Mouse (Mus musculus) A20 (cell line): ENCODE data around the gene Tgm5.
A peak's percentile ranks its signal among the peaks of the same experiment; 100 is the strongest.
"Not testable (repeated sequence)": the region's sequence is repeated elsewhere in the genome, so short reads cannot be mapped to it uniquely, and the experiment has no call there.

Experiments used
- DNase-seq: peaks from one replicate; pipeline ENCODE4 v3.0.0-alpha.2; 2011; ENCODE audit warnings: low read depth, low spot score

Tgm5 gene

DNA sequence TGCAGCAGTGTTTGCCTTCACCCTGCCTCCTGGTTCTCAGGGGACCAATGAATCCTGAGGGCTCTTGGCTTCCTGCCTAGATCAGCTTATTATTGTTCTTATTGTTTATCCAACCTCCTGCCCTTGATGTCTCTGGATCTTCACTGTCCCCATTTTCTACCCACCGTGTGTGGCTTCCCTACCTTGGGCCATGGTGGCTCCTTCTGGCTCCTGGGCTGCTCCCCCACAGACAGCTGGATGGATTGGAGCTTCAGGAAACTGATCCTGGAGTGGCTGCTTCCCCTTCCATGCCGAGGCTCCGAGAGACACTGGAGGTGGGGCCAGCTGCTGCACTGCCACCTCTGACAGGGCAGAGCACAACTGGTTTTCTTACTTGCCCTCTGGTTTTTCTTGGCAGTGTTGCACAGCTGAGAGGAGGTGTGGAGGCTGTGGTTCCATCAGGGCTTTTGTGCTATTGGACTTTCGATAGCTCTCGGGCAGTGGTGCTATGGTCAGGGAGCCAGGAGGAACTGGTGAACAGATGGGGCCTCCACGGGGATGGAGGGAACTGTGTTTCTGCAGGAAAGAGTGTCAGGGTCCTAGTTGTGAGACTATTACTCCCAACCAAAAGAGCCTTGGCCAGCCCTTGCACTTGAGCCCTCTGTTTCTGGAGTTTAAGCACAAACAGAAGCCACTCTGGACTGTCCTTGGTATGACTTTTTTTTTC, at the start of gene Tgm5:
TSS of gene Tgm5 (minus strand) at position 362 of the 706 bp plus-strand sequence.
- DNase-seq, result no peak

DNA sequence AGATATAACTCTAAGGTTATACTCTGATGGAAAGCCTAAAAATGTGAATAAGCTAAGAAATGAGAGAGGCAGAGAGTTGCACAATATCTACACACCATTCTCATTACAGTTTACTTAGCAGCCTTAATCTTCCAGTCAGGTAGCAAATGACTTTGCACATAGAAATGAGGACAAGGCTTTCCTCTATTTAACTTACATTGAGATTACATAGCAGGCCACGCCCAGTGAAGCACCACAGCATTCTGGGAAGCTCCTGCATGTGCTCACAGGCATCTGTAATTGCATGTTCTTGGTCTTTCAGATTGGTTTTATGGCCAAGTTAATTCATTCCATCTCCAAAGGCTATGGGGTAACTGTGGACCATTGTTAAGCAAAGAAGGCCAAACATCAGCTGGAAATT, 47.2 kb upstream of the Tgm5 start:
- DNase-seq, result no peak

DNA sequence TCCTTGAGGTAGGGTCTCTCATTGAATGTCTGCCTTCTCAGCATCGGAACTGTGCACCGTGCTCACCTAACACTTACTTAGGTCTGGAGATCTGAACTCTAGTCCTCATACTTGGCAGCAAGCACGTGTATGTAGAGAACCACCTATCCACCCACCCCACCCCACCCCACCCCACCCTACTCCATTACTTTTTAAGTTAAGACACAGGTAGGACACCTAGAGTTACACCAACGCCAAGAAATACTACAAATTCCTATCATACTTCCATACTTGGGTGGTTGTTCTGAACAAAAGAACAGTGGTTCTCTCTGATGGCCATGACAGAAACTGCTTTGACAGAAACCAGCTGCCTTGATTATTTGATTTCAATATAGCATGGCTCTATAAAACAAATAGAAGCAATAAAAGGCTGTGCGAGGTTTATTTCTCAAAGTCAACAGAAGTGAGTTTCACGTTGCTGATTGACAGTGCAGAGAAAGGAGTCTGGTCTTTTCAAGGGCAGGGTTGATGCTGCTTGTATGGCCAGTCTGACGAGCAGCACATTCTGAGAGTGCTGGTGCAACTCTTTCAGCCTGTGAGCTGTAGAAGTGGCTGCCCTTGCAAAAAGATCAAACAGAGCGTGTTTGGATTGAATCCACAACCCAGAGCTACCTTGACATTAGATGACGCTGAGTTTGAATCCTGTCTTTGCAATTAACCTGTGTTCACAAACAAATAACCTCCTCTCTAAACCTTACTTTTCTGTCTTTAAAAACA, 43.4 kb upstream of the Tgm5 start:
- no peak for DNase-seq

DNA sequence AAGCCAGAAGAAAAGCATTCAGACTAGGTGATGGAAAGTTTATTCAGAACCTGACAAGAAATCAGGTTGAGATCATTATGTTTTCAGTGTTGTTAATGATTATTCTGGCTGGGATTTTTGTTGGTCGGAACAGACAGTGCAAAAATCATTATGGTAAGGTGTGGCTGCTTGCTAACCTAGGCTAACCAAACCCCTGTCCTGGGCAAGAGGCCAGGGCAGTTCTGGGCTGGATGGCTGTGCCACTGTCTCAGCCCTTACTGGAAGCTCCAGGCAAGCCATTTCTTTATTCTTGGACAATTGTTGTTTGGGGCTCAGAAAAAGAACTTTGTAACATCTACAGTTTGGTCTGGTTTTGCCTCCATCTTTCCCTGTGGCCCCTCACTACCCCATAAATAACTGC, 41.9 kb upstream of the Tgm5 start:
- DNase-seq, result no peak

DNA sequence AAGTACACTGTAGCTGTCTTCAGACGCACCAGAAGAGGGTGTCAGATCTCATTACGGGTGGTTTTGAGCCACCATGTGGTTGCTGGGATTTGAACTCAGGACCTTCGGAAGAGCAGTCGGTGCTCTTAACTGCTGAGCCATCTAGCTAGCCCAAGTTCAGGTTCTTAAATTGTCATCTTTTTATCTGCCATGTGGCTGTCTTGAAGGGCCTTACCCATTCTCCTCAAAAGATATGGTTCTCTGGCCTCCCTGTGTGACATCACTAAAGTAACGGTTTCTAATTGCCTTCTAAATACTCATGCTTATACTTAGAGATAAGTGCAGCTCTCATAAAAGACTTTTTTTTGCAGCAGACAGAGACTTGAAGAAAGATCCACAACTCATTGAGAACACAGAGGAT, 40.7 kb upstream of the Tgm5 start:
- DNase-seq, result not testable (repeated sequence)

DNA sequence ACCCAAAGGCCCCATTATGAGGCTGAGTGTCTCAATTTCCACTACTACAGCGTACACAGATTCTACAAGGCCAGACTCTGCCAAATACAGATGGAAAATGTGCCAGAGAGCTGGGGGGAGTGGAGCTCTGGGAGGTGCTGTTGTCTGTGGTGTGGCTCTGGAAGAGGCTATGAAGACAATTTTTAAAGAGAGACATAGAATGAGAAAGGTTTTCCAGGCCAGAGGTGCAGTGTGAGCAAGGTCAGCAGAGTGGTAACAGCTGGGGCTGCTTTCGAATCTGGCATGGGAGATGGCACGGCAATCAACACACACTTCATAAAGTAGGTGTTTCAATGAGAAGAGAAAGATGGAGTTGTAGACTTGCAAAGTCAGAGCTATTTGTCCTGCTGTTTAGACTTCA, 33.6 kb upstream of the Tgm5 start:
- DNase-seq, result no peak

DNA sequence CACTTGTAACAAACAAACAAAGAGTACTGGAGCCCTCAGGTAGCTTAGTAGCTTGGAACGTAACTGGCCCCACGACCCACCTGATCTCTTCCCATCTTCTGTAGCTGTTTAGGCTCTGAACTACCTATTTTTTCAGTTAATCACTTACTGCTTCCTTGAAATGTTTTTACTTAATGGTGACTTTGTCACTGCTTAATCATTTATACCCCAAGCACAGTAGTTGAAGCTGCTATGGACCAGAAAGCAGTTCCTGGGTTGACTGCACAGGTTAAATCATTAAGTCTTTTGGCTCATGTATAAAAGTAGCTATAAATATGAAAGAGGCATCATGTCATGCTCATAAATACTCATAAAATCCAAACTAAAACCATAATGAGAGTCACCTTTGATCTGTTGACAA, 29.8 kb upstream of the Tgm5 start:
- DNase-seq, result no peak

DNA sequence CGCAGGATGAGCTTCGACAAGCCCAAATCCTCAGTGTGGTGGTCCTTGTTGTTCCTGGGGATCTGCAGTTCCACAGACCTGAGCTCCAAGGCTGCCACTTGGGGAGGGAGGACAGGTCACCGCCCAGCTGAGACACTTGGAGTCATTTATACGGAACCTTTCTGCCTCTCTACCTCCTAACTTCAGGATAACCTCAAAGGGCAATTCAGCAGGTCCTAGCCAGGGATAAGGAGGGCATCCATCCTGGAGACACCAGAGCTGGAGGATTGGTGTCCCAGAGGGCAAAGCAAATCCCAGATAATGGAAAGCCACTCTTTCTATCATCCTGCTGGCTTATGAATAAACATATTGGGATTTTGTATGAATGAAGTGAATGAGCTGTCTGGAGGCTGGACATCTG, 24.1 kb upstream of the Tgm5 start, which contains the start of gene Tgm7:
TSS of gene Tgm7 (minus strand) at position 101 of the 400 bp plus-strand sequence.
- no peak for DNase-seq

DNA sequence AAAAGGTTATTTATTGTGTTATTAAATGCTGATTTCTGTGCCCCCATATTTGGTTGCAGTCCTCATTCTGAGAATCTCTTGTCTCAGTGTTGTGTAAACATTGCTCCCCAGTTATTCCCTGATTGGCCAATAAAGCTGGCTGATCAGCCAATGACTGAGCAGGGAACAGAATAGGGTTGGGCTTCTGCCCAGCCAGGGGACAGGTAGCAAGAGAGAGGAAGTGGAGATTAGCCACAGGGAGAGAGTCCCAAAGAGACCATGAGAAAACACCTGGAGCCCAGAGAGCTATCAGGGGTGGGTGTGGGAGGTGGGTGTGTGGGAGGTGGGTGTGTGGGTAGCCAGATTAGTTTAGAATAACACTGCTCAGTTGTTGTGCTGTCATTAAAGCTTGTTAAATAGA, 20.3 kb upstream of the Tgm5 start:
- peak; percentile 4 for DNase-seq

DNA sequence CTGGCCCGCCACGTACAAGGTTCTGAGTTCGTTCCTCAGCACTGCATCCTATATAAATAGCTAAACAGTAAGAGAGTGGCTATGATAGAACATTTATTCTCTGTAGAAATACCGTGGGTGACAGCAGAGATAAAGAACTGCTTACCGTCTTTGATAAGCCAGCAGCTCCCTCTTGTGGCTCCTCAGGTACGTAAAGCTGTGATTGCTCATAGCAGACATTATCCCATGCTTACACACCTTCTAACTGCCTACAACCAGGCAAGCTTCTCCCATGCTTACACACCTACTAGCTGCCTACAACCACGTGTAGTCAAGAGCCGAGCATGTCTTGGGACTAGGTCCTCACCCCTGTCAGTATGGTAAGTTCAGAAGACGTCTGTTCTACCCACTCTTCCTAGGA, 16.4 kb upstream of the Tgm5 start:
- DNase-seq, result peak; percentile 79

DNA sequence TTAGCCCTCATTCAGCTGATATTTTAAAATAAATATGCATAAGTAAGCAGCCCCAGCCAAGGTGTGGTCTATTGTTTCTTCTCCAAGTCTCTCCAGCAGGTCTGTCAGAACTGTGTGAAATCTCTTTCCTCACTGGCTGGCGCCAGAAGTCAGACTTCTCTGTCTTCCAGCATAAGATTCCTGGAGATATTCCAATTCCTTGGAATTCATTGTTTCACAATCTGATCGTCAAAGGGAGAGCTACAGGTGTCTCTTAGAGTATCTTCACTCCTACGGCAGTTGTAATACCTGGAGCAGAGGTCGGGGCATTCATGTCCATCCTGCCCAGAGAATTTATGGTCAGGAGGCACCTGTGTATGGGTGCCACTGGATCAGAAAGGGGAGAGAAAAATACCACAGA, 4.1 kb upstream of the Tgm5 start:
- no peak for DNase-seq

DNA sequence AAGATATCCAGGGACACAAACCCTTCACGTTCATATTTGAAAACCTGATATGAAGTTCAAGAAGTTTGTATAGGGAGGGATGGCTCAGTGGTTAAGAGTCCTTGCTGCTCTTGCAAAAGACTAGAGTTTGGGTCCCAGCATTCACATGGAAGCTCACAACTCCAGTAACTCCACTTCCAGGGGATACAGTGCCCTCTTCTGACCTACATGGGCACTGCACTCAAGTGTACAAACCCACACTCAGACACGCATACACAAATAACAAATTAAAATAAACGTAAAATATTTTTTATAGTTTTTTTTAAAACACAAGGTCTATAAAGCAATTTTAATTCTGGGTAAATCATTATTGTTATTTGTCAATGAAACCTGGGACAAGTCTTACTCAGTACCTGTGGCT, 2.9 kb upstream of the Tgm5 start:
- no peak for DNase-seq

DNA sequence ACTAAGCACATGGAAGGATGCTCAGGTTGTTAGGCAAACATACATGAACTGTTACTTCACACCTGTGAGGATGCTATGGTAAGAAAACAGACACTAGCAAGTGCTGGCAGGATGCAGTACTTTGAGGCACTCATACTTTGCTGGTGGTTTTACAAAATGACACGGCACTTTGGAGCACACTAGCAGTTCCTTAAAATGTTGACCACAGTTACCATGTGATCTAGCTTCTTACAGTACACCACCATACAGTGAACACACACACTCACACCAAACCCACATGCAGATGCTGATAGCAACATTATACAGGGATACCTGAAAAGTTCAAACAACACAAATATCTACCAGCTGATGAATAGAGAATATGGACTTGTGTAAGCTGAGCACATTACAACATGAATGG, 3.0 kb downstream of the Tgm5 start:
- no peak for DNase-seq

DNA sequence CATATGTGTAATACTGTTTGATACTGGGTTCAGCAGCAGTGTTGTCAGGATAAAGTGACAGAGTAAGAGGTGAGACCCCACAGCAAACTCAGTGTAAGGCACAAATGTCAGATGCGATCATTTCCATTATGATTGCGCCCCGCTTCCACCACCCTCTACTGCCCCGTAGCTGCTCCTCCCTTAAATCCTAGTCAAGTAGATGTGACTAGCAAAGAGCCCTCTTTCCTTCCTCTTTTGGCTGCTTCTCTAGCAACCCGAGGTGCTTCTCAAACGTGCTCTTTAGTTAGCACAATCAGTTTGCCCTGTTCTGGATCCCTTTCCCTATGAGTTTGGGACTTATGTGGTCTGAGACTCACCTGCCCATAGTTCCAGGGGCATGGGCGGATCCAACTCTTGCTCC, 10.9 kb downstream of the Tgm5 start:
- no peak for DNase-seq

DNA sequence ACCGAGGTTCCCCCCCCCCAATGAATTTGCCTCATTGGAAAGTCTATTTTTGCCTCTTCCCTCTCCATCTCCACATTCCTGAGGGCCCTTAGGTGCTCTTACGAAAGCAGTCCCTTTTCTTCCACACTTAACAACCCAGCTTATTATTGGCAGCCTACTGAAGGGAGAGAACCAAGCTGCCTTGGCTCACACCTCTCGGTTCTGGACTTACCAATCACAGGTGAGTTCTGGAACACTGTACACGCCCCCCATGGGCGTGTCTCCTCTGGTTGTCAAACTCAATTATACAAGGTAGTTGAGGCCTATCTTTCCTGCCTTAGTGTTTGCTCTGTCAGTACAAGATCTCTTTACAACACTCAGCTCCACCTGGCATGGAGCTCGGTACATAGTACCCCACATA, 13.8 kb downstream of the Tgm5 start:
- peak; percentile 19 for DNase-seq

DNA sequence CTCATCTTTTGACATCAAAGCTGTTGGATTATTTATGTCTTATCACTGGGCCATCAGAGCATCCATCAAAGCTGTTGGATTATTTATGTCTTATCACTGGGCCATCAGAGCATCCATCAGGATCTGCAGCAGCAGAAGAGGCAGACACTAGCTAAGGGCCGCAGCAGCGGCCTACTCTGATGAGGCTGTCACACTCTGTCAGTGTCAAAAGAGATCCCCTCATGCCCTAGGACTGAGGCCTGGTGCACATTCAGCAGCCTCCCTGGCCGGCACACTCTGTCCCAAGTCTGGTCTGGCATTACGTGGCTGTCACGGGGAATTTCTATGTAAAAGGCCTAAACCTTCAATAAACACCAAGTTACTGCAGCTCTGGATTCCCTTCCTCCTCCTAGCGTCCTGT, 16.1 kb downstream of the Tgm5 start:
- DNase-seq, result no peak

DNA sequence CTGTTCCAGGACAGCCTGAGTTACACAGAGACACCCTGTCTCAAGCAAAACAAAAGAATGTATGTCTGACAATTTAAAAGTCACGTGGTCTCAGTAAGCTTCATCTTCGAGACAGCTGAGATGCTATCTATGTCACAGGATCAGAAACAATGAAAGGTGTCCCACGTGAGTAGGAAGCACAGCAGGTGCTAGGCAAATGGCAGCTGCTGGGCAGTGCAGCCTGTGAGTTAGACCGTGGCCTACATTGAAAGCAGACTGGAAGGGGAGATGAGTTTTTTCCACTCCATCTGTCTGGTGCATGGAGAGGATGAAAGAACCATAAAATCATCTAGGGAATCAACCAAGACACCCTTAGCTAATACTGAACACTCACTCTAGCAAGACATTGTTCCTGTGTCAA, 18.5 kb downstream of the Tgm5 start:
- no peak for DNase-seq

DNA sequence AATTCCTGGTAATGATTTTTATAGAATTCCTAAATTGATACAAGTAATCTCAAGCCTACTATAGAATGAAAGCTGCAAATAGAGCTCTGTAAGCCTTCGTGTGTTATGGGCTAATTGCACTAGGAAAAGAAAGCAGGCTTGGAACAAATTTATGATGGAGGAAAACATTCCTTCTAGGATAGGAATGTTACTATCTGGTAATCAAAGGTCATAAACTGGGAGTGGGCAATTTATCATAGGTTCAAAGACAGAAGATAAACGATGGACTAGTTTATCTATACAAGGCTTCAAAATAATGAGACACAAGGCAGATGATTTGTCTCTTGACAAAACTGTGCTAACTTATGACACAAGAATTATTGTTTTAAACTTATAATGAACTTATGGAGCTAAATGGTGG, 24.3 kb downstream of the Tgm5 start:
- no peak for DNase-seq

DNA sequence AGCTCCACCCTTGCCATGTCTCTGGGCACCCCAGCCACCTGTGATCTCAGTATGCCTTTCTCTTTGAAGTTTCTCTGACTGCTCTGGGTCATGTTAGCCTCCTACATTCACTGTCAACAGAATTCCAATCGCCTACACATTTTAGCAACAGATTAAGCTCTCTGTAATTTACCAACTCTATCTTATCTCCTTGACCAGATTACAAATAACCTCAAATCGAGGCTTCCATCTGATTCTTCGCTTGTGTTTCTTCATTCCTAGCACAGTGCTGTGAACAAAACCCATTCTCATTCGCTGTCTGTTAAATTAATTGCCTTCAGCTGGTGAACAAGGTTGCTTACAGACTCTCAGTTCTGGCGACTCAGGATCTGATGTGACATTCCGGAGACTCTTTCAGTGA, 27.6 kb downstream of the Tgm5 start:
- no peak for DNase-seq

DNA sequence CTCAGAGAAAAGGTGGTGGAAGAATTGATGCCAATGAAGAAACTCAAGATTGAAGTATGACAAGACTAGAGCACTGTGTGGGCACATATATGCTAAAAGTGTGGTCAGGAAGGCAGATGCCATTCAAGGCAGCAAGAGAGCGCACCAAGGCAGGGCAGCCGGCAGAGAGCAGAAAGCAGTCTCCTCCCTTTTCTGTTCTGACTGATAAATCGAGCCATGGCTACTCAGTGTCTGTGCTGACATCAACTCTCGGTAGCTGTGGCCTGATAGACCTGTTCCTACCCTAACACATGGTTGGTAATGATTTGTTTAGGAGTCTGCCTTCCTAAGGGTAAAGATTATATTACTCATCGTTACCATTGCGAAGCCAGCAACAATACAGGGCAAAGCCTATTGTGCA, 29.7 kb downstream of the Tgm5 start:
- DNase-seq, result no peak

DNA sequence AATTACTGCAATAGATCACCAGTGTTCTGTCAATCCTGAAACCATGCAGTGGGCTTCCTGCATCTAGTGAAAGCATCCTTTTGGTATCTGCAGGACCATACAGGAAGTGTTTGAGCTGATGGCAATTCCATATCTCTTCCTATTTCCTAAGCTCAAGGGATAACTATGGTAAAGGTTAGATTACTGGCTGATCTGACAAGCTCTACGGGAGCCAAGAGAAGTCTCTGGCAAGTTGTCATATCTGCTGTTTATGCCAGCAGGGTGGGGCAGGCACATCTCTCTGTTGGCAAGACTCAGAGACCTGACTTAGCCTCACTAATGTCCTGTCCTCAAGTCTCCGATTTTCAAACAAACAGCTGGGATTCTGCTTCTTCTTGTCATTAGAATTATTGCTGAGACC, 31.6 kb downstream of the Tgm5 start:
- DNase-seq, result no peak

DNA sequence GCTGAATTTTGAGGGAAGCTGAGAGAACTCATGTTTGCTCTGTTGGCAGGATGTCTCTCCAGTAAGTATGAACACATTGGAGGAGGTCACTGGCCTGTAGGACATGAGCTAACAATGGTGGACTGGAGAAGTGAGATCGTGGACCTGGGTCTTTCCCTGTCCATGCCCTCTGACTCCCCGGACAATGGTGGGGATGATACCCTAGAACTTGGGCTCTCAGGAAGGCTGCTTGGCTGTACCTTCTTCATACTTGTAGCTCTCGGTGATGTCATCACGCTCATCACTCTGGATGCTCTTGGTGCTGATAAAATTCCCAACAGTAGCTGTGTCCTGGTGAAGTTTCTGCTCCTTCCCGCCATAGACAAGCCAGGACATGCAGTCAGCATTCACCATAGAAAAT, 33.5 kb downstream of the Tgm5 start:
- no peak for DNase-seq

DNA sequence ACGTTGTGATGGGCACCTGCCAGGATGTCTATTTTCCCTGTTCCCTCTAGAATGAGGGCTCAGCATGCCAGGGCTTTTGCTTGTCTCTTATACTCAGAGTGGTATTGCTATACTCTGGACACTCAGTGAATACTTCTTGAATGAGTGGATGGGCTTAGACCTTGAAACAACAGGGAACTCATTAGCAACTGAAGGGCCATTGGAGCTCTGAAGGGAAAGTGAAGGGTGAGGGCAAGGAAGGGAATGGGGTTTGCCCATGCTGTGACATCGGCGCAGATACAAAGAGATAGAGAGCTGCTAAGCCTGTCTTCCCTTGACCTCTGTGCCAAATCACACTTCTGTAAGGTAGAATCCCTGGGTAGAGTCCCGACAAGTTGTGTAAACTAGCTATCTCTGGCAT, 40.0 kb downstream of the Tgm5 start:
- DNase-seq, result no peak
